Mouse (Mus musculus) layer of hippocampus, postnatal 14 days (tissue): ENCODE results near the gene Gfra1. TPM values are rescaled to one million over a fixed set of nuclear protein-coding genes. Genes with fewer than 3 reads are reported as not detected.

ENCODE experiments used
- DNase-seq, 2 experiments: peaks; one replicate each; pipeline ENCODE4 v3.0.0; 2021 to 2022; ENCODE audit warnings: low spot score in 2 of 2, mixed read lengths in 1 of 2
- total RNA-seq, 2 experiments: library from RNA; stranded (reverse); gene quantifications; 2 replicates each; pipeline ENCODE4 v1.2.3; 2021

The Gfra1 gene
- total RNA-seq, 2 experiments from 2014 or later = 45.8 to 51.6 TPM

GRCm38 (mm10) chr19:58336802-58337201 lies 118.9 kb downstream of the Gfra1 start:
- no peak for DNase-seq

DNA sequence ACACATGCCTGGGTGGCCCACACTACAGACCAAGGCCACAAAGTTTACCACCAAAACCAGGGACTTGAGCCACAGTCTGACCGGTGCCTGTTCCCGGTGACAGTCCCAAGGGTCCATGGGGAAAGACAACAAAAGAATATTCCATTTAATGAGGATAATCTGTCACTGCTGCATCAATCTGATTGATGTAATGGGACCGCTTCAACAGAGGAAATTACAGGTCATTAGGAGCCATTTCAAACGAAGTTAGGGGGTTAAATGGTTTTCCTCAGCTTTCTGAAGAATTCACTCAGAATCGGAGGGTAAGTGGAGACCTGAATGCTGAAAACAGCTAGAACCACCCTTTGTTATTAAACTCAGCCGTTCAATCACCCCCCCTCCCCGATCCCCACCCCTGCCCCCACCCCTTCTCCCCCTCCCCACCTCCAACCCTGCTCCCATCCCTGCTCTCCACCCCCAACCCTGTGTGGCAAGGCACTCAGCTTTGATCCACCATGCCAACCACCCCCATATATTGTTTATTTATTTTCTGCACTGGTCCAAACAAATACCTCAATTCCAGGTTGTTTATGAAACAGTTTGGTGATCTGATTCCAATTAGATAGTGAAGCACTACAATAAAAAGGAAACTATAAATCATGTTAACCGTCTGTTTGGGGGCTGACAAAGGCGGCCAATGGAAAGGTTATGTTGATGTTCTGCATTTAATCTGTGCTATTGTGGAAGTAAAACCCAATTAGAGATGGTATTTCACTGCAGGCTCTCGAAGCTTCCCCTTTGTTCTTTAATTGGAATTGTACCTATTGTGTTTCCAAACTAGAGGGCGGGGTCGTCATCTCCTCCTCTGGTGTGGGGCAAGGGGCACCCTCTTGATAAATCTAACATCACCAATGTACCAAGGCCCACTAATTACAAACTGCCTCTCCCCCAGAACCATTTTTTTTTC lies 119.9 kb downstream of the Gfra1 start:
- DNase-seq = no peak

- no peak for DNase-seq
Measured at GRCm38 (mm10) chr19:58329305-58329704, 126.4 kb downstream of the Gfra1 start.

GRCm38 (mm10) chr19:58328014-58328413 lies 127.7 kb downstream of the Gfra1 start:
- DNase-seq = no peak

DNA sequence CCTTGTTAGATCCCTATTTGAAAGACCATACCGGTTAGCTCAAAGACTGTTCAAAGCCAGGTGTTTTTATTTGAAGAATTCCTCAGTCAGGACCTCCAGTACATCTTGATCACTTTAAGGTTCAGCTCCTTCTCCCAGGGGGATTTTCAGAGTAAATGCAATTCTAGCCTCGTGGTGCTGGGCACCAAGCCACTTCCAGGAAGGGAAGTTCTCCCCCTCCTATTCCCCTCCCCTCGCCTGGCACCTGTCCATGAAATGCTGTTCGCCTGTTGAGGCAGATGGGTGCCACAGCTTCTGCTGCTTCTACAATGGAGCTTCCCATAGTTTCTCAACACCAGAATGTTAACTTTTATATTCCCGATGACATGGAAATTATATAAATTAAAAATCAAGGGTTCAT lies 139.2 kb downstream of the Gfra1 start:
- DNase-seq = peak; percentile 65 to 75

DNA sequence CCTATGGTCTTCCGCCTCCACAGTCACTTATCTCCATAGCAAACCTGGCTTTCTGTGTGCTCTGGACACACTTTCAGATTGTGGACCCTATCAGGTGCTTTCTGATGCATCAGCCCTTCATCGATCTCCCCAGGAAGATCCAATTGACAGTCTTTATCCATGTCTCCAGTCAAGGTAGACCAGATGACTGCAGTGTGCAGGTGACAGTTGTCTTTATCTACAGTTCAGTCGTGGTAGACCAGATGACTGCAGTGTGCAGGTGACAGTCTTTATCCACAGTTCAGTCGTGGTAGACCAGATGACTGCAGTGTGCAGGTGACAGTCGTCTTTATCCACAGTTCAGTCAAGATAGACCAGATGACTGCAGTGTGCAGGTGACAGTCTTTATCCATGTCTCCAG lies 140.0 kb downstream of the Gfra1 start:
- DNase-seq = no peak

DNA sequence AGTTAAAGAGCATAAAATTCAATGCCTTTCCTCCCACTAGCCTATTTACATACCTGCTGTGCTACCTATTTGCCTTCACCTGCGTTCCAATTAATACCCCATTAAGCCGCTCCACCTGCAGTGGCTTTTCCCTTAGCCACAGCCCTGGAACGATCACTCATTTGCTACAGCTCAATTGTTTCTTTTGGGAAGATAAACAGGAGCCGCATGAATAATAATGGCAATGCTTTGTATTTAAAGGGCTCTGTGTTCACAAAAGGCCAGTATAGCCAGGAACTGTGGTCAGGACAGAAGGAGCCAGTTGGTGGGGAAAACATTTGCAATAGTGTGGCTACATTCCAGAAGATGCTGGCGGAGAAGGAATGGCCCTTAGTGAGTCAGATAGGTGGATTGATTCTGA lies 141.1 kb downstream of the Gfra1 start:
- no peak for DNase-seq

GRCm38 (mm10) chr19:58313785-58314184 lies 141.9 kb downstream of the Gfra1 start:
- no peak for DNase-seq

- DNase-seq = no peak
Measured at GRCm38 (mm10) chr19:58312492-58312891, 143.2 kb downstream of the Gfra1 start.

- no peak for DNase-seq
Measured at GRCm38 (mm10) chr19:58310334-58311315, 145.1 kb downstream of the Gfra1 start.

DNA sequence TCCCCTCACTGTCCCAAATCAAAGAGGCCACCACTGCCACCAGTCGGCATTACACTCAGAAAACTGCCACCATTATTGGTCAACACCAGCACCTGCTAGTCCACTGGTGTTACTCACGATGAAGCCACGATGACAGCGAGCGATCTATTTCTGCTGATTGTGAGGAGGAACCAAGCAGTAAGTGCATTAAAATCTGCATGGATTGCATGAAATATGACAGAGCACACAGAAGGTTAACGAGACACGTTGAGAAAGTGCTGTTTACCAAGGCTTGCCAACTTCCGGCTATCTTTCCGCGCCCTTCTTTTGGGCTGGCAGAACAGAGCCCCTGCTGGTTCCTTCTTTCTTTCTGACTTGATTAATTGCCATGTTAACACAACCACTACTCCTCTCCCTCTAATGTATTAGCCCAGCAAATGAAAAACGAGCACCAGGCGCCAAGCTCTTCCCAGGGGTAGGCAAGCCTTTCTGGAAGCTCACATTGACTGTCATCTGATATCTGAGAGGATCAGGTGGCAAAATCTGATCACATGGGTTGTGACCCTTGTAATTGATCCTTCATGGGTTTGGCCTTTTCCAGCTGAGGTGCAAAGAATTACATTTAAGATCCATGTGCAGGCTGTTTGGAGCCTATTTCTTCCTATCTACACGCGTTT lies 146.0 kb downstream of the Gfra1 start:
- DNase-seq = no peak

DNA sequence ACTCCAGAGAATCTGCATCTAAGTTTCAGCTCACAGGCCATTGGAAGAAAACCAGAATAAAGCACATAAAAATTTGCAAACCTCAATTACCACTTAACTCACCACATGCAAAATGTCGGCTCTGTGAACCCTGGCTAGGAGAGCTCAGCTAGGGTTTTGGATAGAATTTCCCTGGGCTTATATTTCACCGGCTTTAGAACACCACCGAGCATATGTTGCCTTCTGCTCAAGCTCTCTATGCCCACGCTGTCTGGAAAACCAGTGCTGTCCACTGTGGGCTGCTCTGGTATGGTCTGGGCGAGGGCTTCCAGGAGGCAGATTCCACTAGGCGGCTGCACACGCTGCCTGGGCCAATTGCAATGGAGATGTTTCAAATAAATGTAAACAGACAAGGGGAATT lies 154.6 kb downstream of the Gfra1 start:
- no peak for DNase-seq

- DNase-seq = no peak
Measured at GRCm38 (mm10) chr19:58297926-58298325, 157.8 kb downstream of the Gfra1 start.

DNA sequence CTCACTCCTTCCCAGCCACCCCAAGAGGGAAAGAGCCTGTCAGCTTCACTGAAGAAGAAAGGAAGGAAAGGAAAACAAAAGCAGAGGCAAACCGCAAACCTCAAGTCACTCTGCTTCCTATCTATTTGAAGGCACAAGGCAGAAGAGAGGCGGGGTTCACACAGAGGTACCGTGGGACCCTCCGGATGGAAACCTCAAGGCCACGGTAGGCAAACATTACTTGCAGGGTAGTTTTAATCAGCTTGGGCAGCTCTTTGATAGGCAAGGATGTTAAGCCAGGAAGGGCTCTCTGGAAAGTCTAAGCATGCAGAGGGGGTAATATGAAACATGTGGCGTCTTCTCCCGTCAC lies 158.9 kb downstream of the Gfra1 start:
- DNase-seq = no peak

DNA sequence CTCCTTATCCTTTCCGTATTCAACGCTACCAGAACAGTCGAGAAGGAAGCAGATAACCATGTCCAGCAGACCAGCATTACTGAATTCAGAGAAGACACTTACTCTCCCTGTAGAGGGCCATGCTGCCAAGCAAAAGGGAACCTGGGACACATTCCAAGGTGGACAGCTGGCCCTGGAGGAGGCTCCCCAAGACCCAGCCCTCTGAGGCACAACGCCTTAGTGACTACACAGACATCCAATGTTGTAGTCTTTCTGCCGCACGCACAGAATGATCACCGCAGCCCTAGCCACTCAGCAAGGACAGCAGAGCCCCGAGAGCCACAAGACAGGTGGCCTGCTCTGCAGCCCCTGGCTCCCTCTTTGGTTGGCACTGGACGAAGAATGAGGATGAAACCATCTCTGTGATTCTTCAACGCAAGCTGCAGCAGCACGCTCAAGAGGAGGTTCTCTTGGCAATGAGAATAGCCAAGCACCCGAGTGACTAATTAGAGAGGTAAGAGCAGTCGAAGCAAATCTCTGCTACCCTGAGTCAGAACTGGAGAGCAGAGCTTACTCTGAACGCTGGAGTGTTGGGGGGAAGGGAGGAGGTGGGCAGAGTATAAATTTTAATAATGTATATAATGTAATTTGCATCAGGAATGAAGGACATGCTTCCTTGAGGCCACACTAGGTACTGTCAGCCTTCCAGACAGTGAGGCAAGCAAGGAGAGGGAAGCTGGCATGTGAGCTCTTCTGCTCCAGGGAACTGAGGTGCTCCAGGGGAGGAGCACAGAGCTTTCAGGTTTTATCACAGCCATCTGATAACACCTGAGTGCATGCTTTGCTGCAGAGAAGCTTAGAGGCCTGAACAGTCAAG lies 159.5 kb downstream of the Gfra1 start:
- DNase-seq = peak in 1 of 2 experiments; percentile 21

GRCm38 (mm10) chr19:58288145-58288544 lies 167.6 kb downstream of the Gfra1 start:
- DNase-seq = no peak

GRCm38 (mm10) chr19:58275281-58275680 lies 180.4 kb downstream of the Gfra1 start:
- no peak for DNase-seq

DNA sequence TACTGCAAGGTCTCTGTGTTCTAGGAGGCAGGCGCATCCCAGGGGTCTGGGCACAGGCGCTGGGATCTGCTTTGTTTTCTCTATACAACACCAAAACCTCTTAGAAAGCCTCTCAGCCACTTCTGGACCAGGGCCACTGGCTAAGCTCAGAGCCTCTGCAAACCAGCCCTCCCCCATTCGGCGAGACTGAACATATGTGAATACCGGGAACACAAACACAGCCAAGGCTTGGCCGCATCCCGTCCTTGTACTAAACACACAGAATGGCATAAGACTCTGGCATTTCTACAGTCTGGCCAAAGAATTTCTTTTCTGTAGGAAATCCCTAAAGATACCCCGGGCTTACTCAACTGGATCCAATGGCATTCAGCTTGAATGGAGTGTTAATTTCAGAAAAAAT lies 183.9 kb downstream of the Gfra1 start:
- no peak for DNase-seq

- DNase-seq = peak in 1 of 2 experiments; percentile 24
Measured at GRCm38 (mm10) chr19:58270778-58271177, 184.9 kb downstream of the Gfra1 start.

DNA sequence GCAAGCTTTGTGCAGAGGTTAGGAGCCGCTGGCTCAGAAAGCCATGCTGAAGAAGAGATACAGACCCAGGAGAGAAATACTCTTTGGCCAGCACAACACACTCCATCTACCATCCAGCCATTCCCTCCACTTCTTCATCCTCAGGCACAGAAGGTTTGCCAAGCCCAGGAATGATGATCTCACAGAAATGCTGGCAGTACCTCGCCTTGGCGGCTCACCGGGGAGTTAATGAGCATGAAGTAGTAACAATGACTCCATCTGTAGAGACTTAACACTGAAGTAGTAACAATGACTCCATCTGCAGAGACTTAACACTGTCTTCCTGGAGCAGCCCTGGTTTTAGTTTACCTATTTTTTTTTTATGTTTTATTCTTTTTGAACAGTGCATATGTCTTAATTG lies 187.2 kb downstream of the Gfra1 start:
- DNase-seq = no peak
